Mouse (Mus musculus) cerebellum, postnatal 36 days (tissue): ENCODE results near the gene Creld2.
A peak's percentile ranks its signal among the peaks of the same experiment; 100 is the strongest.

Source experiments
- DNase-seq, 2 experiments: peaks; one replicate each; pipeline ENCODE4 v3.0.0; 2021 to 2022; ENCODE audit warnings: mixed read lengths in 2 of 2

Creld2 gene

GRCm38 (mm10) chr15:88854119-88854968, 34.9 kb downstream of the Creld2 start:
- peak in 1 of 2 experiments; percentile 48 for DNase-seq

- DNase-seq: no peak
These were observed 35.8 kb downstream of the Creld2 start for GRCm38 (mm10) chr15:88854969-88855830.

- DNase-seq: no peak
These were observed 36.5 kb downstream of the Creld2 start for GRCm38 (mm10) chr15:88855896-88856417.

- DNase-seq: no peak
These were observed 37.2 kb downstream of the Creld2 start for GRCm38 (mm10) chr15:88856613-88857012.

- no peak for DNase-seq
These were observed 37.9 kb downstream of the Creld2 start for GRCm38 (mm10) chr15:88857361-88857760.

- peak; percentile 59 to 60 for DNase-seq
These were observed 38.7 kb downstream of the Creld2 start for GRCm38 (mm10) chr15:88858141-88858541.

- no peak for DNase-seq
These were observed 39.3 kb downstream of the Creld2 start for GRCm38 (mm10) chr15:88858707-88859106.

- no peak for DNase-seq
These were observed 39.9 kb downstream of the Creld2 start for GRCm38 (mm10) chr15:88859206-88859970.

- no peak for DNase-seq
These were observed 41.3 kb downstream of the Creld2 start for GRCm38 (mm10) chr15:88860781-88861180.

- DNase-seq: peak; percentile 97
These were observed 42.6 kb downstream of the Creld2 start, which contains the start of gene Pim3 for GRCm38 (mm10) chr15:88861772-88862622. Pim3 (plus strand) TSS chr15:88862186.

GRCm38 (mm10) chr15:88862881-88863694, 43.6 kb downstream of the Creld2 start:
- peak; percentile 61 to 71 for DNase-seq

- peak; percentile 81 to 88 for DNase-seq
These were observed 44.3 kb downstream of the Creld2 start for GRCm38 (mm10) chr15:88863695-88864231.

GRCm38 (mm10) chr15:88864270-88865030, 45.0 kb downstream of the Creld2 start:
- DNase-seq: no peak

- DNase-seq: no peak
These were observed 45.6 kb downstream of the Creld2 start for GRCm38 (mm10) chr15:88865061-88865460.

GRCm38 (mm10) chr15:88865888-88866695, 46.6 kb downstream of the Creld2 start:
- DNase-seq: no peak

GRCm38 (mm10) chr15:88866934-88867356, 47.5 kb downstream of the Creld2 start:
- DNase-seq: no peak

GRCm38 (mm10) chr15:88867368-88868023, 48.0 kb downstream of the Creld2 start:
- no peak for DNase-seq
